Mouse (Mus musculus) gastrocnemius, adult 8-10 months (tissue): Measurements from ENCODE around the gene BC061212. TPM values are rescaled to one million over a fixed set of nuclear protein-coding genes. Genes with fewer than 3 reads are reported as not detected.
"Not testable (repeated sequence)": the region's sequence is repeated elsewhere in the genome, so short reads cannot be mapped to it uniquely, and the experiment has no call there.

ENCODE experiments used
- DNase-seq, 2 experiments: peaks; one replicate each; pipeline ENCODE4 v3.0.0; 2022; ENCODE audit warnings: low spot score in 2 of 2
- total RNA-seq, 4 experiments: library from RNA; stranded (reverse); gene quantifications; 2 replicates each; pipeline ENCODE4 v1.2.4; 2022

Gene BC061212
- total RNA-seq: not detected

DNA sequence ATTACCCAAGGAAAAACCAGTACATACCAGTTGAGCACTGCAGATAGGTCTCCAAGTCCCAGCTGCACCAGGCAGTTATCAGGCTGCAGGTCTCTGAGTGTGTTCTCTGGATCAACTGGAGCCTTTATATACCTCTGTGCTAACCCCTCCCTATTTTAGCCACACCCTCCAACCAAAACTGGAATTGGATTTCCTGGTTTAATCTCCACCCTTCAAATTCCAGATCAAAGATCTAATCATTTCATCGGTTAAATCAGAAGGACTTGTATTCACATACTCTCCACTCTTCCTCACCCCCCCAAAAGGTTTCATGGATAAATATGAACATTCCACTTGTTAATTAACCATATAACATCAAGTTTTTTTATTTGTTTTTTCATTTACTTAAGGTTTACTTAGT, at the start of gene BC061212:
Gene BC061212, minus strand, starts transcription at position 101 of the 400 bp plus-strand sequence.
- DNase-seq: not testable (repeated sequence)

DNA sequence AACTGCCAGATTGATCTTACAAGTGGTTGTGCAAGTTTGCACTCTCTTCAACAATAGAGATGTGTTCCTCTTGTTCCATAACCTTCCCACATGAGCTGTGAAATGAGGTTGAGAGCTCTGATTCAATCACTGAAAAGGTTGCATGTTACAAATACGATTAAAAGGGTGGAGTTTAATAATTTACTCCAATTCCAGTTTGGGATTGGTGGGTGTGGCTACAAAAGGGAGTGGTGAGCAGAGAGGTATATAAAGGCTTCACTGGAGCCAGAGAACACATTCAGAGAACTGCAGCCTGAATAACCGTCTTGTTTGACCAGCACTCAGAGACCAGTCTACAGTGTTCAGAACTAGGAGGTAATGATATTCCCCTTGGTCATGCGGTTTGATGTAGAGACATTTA, 5.7 kb upstream of the BC061212 start, which contains the start of gene Gm6351:
Gene Gm6351, plus strand, starts transcription at position 301 of the 400 bp plus-strand sequence.
- DNase-seq: not testable (repeated sequence)

Other genes starting within 250 kb of the BC061212 start
- gene Gm7792, start 226.8 kb downstream of the BC061212 start, total RNA-seq: not detected
- gene Gm16429, start 141.5 kb downstream of the BC061212 start, total RNA-seq: not detected
- not detected for gene Gm6351, start 5.8 kb upstream of the BC061212 start, total RNA-seq
- not detected for gene Gm3106, start 147.5 kb upstream of the BC061212 start, total RNA-seq
- gene A430089I19Rik, start 236.3 kb upstream of the BC061212 start, total RNA-seq: not detected
- gene Gm6502, start 243.9 kb upstream of the BC061212 start, total RNA-seq: not detected